Mouse (Mus musculus): ENCODE results near the gene Camta1. TPM values are rescaled to one million over a fixed set of nuclear protein-coding genes. Genes with fewer than 3 reads are reported as not detected.

The Camta1 gene
- polyA plus RNA-seq, 2 experiments, result 7.3 to 32.8 TPM

DNA sequence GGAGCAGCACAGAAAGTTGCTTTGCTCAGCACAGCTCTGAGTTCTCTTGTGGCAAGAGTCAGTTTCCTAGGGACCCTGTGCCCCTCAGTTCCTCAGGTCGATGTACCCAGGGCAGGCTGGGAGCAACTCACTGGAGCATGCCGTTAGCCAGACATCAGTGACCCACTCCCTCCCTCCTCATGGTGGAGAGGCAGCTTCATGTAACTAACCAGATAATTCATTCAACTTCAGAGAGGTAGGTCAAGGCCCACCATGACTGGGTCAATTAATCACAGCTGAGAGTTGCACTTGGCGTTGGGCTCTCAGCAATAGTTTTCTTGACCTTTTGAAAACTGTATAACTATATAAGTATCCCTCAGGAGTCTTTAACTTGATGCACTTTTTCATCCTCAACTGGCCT lies 624.2 kb downstream of the Camta1 start:
- H3K4me2 ChIP-seq (ENCODE audit: low read depth), result no peak overlapping the region
- H3K9ac ChIP-seq (replicated peaks), result no peak overlapping the region
- DNase-seq (ENCODE audit: low read depth in 3 of 3, low spot score in 3 of 3) (no peak), ATAC-seq (ENCODE audit: insufficient read depth) (no peak)
- no peak for TF ChIP-seq EP300 (IDR thresholded peaks at IDR 0.05; ENCODE audit: low read depth)
- H3K27me3 ChIP-seq (ENCODE audit: control insufficient read depth, insufficient read depth, low read length), result no peaks in the 10 kb centered on the region
- no peaks in the 10 kb centered on the region for H3K9me3 ChIP-seq (ENCODE audit: control insufficient read depth, low read length)
- no peak overlapping the region for H3K4me3 ChIP-seq (ENCODE audit: insufficient read depth in 1 of 2, low read depth in 2 of 2, low read length in 2 of 2)
- H3K27ac ChIP-seq, result no peak overlapping the region
- no peaks in the 10 kb centered on the region for H3K4me1 ChIP-seq (replicated peaks; ENCODE audit: control insufficient read depth in 2 of 2, insufficient read depth in 2 of 2, low read length in 1 of 2)
- 64% methylated on average over 3 of the region's 3 CpGs for WGBS (ENCODE audit: insufficient replicate concordance)
- H3K36me3 ChIP-seq (replicated peaks; ENCODE audit: control insufficient read depth, insufficient read depth, low read depth), result no peaks in the 10 kb centered on the region

DNA sequence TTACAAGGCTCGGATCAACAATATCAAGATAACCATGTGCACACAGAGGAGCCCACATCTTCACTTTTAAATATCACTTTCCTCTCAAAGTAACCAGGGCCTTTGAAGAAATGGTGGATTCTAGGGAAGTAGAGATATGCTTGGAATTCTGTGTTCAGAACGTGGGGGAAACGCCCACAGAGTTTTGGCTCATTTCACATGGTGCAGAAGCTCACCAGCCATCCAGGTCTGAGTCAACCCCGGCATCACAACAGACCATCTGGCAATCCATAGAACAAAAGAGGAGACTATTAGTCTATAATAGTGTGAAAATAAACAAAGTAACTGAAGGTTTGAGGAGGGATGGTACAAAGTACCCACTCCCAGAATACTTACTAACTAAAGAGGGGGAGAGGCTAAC lies 626.7 kb downstream of the Camta1 start:
- Histone ChIP-seq H3K9ac (replicated peaks) (no peak overlapping the region), H3K27me3 (ENCODE audit: control insufficient read depth, insufficient read depth, low read length) (no peaks in the 10 kb centered on the region), H3K36me3 (replicated peaks; ENCODE audit: control insufficient read depth, insufficient read depth, low read depth) (no peaks in the 10 kb centered on the region), H3K4me3 (ENCODE audit: insufficient read depth in 1 of 2, low read depth in 2 of 2, low read length in 2 of 2) (no peak overlapping the region), H3K9me3 (ENCODE audit: control insufficient read depth, low read length) (no peaks in the 10 kb centered on the region), H3K27ac (no peak overlapping the region), H3K4me1 (replicated peaks; ENCODE audit: control insufficient read depth in 2 of 2, insufficient read depth in 2 of 2, low read length in 1 of 2) (no peaks in the 10 kb centered on the region), H3K4me2 (ENCODE audit: low read depth) (no peak overlapping the region)
- WGBS (ENCODE audit: insufficient replicate concordance), result 54% methylated on average over 4 of the region's 4 CpGs
- TF ChIP-seq CTCF (IDR thresholded peaks at IDR 0.05; ENCODE audit: low read depth) (no peak), EP300 (IDR thresholded peaks at IDR 0.05; ENCODE audit: low read depth) (no peak)
- DNase-seq (ENCODE audit: low read depth in 3 of 3, low spot score in 3 of 3), result no peak
- ATAC-seq (ENCODE audit: insufficient read depth), result no peak

DNA sequence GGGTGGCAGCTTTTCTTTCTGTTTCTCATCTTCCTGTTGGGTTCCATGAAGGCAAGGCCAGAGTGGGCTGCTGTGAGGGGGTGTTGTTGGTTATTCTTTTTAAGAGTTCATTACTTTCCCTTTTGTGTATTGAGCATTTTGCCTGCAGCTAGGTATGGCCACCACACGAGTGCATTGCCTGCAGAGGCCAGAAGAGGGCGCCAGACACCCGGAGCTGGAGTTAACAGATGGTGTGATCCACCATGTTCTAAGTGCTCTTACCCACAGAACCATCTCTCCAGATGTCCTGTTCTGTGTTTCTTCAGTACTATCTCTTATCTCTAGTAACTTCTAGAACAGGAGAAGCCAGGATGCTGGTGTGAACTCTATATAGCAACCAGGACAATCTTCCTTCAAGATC lies 629.6 kb downstream of the Camta1 start:
- no peaks in the 10 kb centered on the region for H3K4me1 ChIP-seq (replicated peaks; ENCODE audit: control insufficient read depth in 2 of 2, insufficient read depth in 2 of 2, low read length in 1 of 2)
- DNase-seq (ENCODE audit: low read depth in 3 of 3, low spot score in 3 of 3) (no peak), ATAC-seq (ENCODE audit: insufficient read depth) (no peak)
- TF ChIP-seq CTCF (IDR thresholded peaks at IDR 0.05; ENCODE audit: low read depth) (peak; percentile 54), EP300 (IDR thresholded peaks at IDR 0.05; ENCODE audit: low read depth) (no peak)
- no peaks in the 10 kb centered on the region for H3K9me3 ChIP-seq (ENCODE audit: control insufficient read depth, low read length)
- H3K36me3 ChIP-seq (replicated peaks; ENCODE audit: control insufficient read depth, insufficient read depth, low read depth), result no peaks in the 10 kb centered on the region
- no peak overlapping the region for H3K27ac ChIP-seq
- no peak overlapping the region for H3K4me2 ChIP-seq (ENCODE audit: low read depth)
- H3K27me3 ChIP-seq (ENCODE audit: control insufficient read depth, insufficient read depth, low read length), result no peaks in the 10 kb centered on the region
- no peak overlapping the region for H3K4me3 ChIP-seq (ENCODE audit: insufficient read depth in 1 of 2, low read depth in 2 of 2, low read length in 2 of 2)
- no peak overlapping the region for H3K9ac ChIP-seq (replicated peaks)
- WGBS (ENCODE audit: insufficient replicate concordance), result 33% methylated on average over 3 of the region's 3 CpGs

DNA sequence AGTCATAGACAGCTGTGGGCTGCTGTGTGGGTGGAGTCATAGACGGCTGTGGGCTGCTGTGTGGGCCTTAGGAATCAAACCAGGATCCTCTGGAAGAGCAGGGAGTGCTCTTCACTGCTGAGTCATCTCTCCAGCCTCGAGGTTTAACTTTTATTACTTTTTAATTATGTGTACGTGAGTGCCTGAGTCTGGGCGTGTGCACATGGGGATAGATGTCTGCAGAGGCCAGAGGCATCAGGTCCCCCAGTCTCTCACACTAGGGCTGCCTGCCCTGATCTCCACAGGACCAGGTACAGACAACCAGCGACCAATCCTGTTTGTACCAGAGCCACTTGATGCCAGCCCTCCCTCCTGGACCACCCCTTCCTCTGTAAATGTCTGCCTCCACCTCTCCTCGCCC lies 632.6 kb downstream of the Camta1 start:
- Histone ChIP-seq H3K9ac (replicated peaks) (no peak overlapping the region), H3K9me3 (ENCODE audit: control insufficient read depth, low read length) (no peaks in the 10 kb centered on the region), H3K27me3 (ENCODE audit: control insufficient read depth, insufficient read depth, low read length) (no peaks in the 10 kb centered on the region), H3K4me1 (replicated peaks; ENCODE audit: control insufficient read depth in 2 of 2, insufficient read depth in 2 of 2, low read length in 1 of 2) (peaks cover 0 to 7% of the 10 kb centered on the region in 2 experiments; a peak in 1 of 4 replicates), H3K36me3 (replicated peaks; ENCODE audit: control insufficient read depth, insufficient read depth, low read depth) (no peaks in the 10 kb centered on the region), H3K4me3 (ENCODE audit: insufficient read depth in 1 of 2, low read depth in 2 of 2, low read length in 2 of 2) (no peak overlapping the region), H3K27ac (no peak overlapping the region), H3K4me2 (ENCODE audit: low read depth) (no peak overlapping the region)
- TF ChIP-seq CTCF (IDR thresholded peaks at IDR 0.05; ENCODE audit: low read depth) (no peak), EP300 (IDR thresholded peaks at IDR 0.05; ENCODE audit: low read depth) (no peak)
- DNase-seq (ENCODE audit: low read depth in 3 of 3, low spot score in 3 of 3), result no peak
- ATAC-seq (ENCODE audit: insufficient read depth), result no peak
- 44% methylated on average over 6 of the region's 6 CpGs for WGBS (ENCODE audit: insufficient replicate concordance)

DNA sequence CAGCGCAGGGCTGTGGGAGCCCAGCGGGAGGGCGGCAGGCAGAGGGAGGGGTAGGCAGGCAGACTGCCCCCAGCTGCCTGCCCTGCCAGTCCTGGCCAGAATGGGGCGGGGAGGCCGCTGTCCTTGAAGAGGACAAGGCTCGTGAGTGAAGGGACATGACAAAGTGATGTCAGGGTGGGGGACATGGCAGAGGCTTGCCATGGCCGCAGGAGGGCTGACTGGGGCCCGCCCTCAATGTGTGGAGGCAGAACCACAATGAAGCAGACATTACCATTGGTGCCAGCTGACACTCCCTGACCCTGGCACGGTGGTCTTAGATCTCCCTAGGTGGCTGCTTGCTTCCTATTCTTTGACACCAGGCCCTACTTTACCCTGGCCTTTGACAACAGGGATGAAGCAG lies 635.2 kb downstream of the Camta1 start:
- WGBS (ENCODE audit: insufficient replicate concordance), result 31% methylated on average over 9 of the region's 9 CpGs
- peaks cover 0 to 7% of the 10 kb centered on the region in 2 experiments; a peak in 1 of 4 replicates for H3K4me1 ChIP-seq (replicated peaks; ENCODE audit: control insufficient read depth in 2 of 2, insufficient read depth in 2 of 2, low read length in 1 of 2)
- no peak for DNase-seq (ENCODE audit: low read depth in 3 of 3, low spot score in 3 of 3)

More for the DNA sequence above, 635.2 kb downstream of the Camta1 start:
- no peak overlapping the region for H3K4me2 ChIP-seq (ENCODE audit: low read depth)
- no peaks in the 10 kb centered on the region for H3K9me3 ChIP-seq (ENCODE audit: control insufficient read depth, low read length)
- no peak overlapping the region for H3K27ac ChIP-seq
- no peak overlapping the region for H3K9ac ChIP-seq (replicated peaks)
- TF ChIP-seq CTCF (IDR thresholded peaks at IDR 0.05; ENCODE audit: low read depth), result no peak
- no peak for TF ChIP-seq EP300 (IDR thresholded peaks at IDR 0.05; ENCODE audit: low read depth)
- H3K4me3 ChIP-seq (ENCODE audit: insufficient read depth in 1 of 2, low read depth in 2 of 2, low read length in 2 of 2), result no peak overlapping the region
- ATAC-seq (ENCODE audit: insufficient read depth), result no peak
- no peaks in the 10 kb centered on the region for H3K27me3 ChIP-seq (ENCODE audit: control insufficient read depth, insufficient read depth, low read length)
- H3K36me3 ChIP-seq (replicated peaks; ENCODE audit: control insufficient read depth, insufficient read depth, low read depth), result no peaks in the 10 kb centered on the region
